Mouse (Mus musculus) gastrocnemius, adult 18-20 months (tissue): ENCODE results near the gene Mthfd2. TPM values are rescaled to one million over a fixed set of nuclear protein-coding genes. Genes with fewer than 3 reads are reported as not detected.

ENCODE experiments used
- DNase-seq: peaks from one replicate; pipeline ENCODE4 v3.0.0; 2021; ENCODE audit warnings: low spot score
- total RNA-seq, 2 experiments: library from RNA; stranded (reverse); gene quantifications; 2 replicates each; pipeline ENCODE4 v1.2.3; 2021

The Mthfd2 gene
- total RNA-seq, 2 experiments from 2014 or later = 3.0 to 3.2 TPM

DNA sequence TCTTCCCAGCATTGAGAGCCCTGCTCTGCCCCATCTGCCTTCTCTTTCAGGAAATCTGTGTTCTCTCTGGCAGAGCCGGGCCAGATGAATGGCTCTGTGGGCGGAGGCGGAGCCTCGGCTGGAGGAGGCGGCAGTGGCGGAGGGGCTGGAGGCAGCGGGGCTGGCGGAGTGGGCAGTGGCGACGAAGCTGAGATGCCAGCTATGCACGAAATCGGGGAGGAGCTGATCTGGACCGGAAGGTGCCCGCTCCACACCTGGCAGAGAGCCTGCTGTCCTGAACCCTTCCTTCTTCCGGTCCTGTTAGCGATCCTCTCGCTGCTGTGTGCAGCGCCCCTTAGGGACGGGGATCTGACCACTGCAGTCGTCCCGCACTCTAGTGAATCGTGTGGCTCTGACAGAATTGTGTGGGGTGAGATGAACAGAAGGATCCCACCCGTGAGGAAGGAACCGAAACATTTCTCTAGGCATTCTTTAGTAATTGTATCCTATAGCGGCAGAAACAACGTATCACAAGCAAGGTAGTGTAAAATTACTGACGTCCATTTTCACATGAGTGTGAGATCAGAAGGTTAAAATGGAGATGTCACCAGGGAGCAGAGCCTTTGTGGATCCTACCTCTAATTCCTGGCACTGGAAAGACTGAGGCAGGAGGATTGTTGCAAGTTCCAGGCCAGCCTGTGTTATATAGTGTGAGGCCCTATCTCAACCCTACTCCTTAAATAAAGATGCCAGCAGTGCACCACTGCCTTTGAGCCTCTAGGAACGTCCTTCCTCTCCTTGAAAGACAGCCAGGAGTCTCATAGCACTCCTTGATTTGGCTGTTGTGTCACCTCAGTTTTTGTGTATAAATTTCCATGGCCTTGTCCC lies 57.3 kb downstream of the Mthfd2 start:
- DNase-seq = peak; percentile 85

DNA sequence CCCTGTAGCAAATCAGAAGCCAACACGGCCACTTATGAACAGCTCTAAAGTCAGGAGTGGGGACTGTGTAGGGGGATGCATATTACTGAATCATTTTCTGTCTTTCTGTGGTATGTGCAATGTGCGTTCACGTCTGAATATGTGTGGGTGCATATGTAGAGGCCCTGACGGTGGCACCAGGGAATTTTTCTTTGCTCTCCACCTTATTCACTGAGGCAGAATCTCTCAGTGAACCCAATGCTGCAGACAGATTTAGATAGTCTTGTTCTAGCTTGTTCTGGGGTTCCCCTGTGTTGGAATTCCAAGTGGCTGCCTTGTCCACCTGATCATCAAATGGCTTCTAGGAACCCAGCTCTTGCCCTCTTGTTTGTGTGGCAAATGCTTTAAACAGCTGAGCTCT lies 58.1 kb downstream of the Mthfd2 start:
- no peak for DNase-seq

DNA sequence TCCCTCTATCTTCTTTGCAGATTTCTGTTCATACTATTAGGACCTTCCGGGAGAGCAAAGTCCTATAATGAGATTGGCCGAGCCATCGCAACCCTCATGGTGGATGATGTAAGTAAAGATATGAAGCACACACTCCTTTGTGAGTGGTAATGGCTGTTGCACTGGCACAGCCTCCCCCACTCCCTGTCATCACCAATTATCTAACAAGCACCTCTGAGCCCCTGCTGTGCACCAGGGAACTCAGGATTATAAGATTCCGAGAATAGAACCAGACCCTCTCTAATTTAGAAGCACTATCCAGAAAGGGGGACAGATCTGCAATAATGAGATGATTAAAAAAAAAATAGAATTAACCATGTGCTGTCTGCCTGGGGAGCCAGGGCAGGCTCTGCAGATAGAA lies 60.1 kb downstream of the Mthfd2 start:
- no peak for DNase-seq

DNA sequence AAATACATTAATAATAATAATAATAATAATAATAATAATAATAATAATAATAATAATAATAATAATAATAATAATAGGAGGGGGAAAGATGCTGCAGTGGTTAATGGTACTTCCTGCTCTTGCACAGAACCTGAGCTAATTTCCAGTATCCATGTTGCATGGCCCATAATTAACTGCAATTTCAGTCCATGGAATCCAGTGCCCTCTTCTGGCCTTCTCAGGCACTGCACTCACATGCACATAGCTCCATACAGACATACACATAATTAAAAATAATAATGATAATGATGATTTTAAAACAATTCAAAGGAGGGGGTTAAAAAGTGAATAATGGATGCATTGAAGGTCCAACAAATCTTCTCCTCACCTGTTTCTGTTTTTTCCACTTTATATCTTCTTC lies 60.5 kb downstream of the Mthfd2 start:
- no peak for DNase-seq

DNA sequence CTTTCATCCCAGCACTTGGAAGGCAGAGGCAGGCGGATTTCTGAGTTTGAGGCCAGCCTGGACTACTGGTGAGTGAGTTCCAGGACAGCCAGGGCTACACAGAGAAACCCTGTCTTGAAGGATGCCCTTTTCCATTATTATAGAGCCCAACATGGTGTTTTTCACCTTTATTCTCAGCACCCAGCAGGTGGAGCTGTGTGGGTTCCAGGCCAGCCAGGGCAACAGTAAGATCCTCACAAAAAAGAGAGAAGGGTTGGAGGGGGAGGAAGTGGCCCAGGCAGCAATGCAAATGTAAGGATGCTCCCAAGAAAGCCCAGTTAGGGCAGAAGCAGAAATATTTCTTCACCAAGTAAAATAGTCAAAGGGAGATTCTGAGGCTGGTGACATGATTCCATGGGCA lies 61.2 kb downstream of the Mthfd2 start:
- no peak for DNase-seq

Other genes starting within 250 kb of the Mthfd2 start
- gene Pcgf1, start 248.0 kb downstream of the Mthfd2 start, total RNA-seq = 1 to 10 TPM; 9.1 to 9.3 TPM
- under 1 TPM; 0.28 to 0.39 TPM for gene Lbx2, start 239.5 kb downstream of the Mthfd2 start, total RNA-seq
- gene Ccdc142, start 224.3 kb downstream of the Mthfd2 start, total RNA-seq = under 1 TPM; 0.90 to 0.94 TPM
- under 1 TPM; 0.53 to 0.76 TPM for gene Gm42688, start 224.3 kb downstream of the Mthfd2 start, total RNA-seq
- 100 to 1,000 TPM; 102 TPM for gene Mrpl53, start 216.9 kb downstream of the Mthfd2 start, total RNA-seq
- 1 to 10 TPM; 6.2 to 6.5 TPM for gene Mogs, start 210.4 kb downstream of the Mthfd2 start, total RNA-seq
- gene Wbp1, start 204.3 kb downstream of the Mthfd2 start, total RNA-seq = 10 to 100 TPM; 46.4 to 46.7 TPM
- 10 to 100 TPM; 15.6 to 15.7 TPM for gene Ino80b, start 200.5 kb downstream of the Mthfd2 start, total RNA-seq
- gene Rtkn, start 190.4 kb downstream of the Mthfd2 start, total RNA-seq = 10 to 100 TPM in 1 of 2 experiments, 1 to 10 TPM in 1; 9.3 to 11.7 TPM
- 1 to 10 TPM; 1.2 to 1.9 TPM for gene Wdr54, start 169.5 kb downstream of the Mthfd2 start, total RNA-seq
- gene 1700003E16Rik, start 169.5 kb downstream of the Mthfd2 start, total RNA-seq = under 1 TPM in 1 of 2 experiments, not detected in 1; 0.14 TPM
- gene Dctn1, start 160.0 kb downstream of the Mthfd2 start, total RNA-seq = 100 to 1,000 TPM; 124 to 133 TPM
- not detected for gene Slc4a5, start 106.1 kb downstream of the Mthfd2 start, total RNA-seq
- gene Mob1a, start 108 bp upstream of the Mthfd2 start, total RNA-seq = 10 to 100 TPM in 1 of 2 experiments, 1 to 10 TPM in 1; 8.0 to 12.4 TPM
- 100 to 1,000 TPM; 249 to 275 TPM for gene Bola3, start 23.2 kb upstream of the Mthfd2 start, total RNA-seq
- 10 to 100 TPM; 10.9 to 13.4 TPM for gene Tet3, start 133.2 kb upstream of the Mthfd2 start, total RNA-seq
- gene Dguok, start 181.1 kb upstream of the Mthfd2 start, total RNA-seq = 10 to 100 TPM; 17.4 to 20.6 TPM
- 1 to 10 TPM in 1 of 2 experiments, under 1 TPM in 1; 0.40 to 1.6 TPM for gene Actg2, start 210.4 kb upstream of the Mthfd2 start, total RNA-seq
- 1 to 10 TPM; 6.2 to 6.8 TPM for gene Stambp, start 246.8 kb upstream of the Mthfd2 start, total RNA-seq